Mouse (Mus musculus) frontal cortex, postnatal 14 days (tissue): ENCODE results near the gene Sgms1.
"Not testable (repeated sequence)": the region's sequence is repeated elsewhere in the genome, so short reads cannot be mapped to it uniquely, and the experiment has no call there.

ENCODE experiments used
- DNase-seq, 2 experiments: peaks; one replicate each; pipeline ENCODE4 v3.0.0; 2022; ENCODE audit warnings: low spot score in 2 of 2

Gene Sgms1

GRCm38 (mm10) chr19:32326156-32326555 lies 63.4 kb downstream of the Sgms1 start:
- no peak for DNase-seq

GRCm38 (mm10) chr19:32325100-32325768 lies 64.3 kb downstream of the Sgms1 start:
- no peak for DNase-seq

- DNase-seq = no peak
Measured at GRCm38 (mm10) chr19:32324550-32324949, 65.0 kb downstream of the Sgms1 start.

- DNase-seq = no peak
Measured at GRCm38 (mm10) chr19:32323070-32323469, 66.4 kb downstream of the Sgms1 start.

- DNase-seq = peak in 1 of 2 experiments; percentile 27
Measured at GRCm38 (mm10) chr19:32322429-32323035, 67.0 kb downstream of the Sgms1 start.

GRCm38 (mm10) chr19:32320366-32320666 lies 69.2 kb downstream of the Sgms1 start:
- DNase-seq = peak in 1 of 2 experiments; percentile 30

GRCm38 (mm10) chr19:32319531-32320365 lies 69.8 kb downstream of the Sgms1 start:
- no peak for DNase-seq

GRCm38 (mm10) chr19:32319057-32319456 lies 70.5 kb downstream of the Sgms1 start:
- DNase-seq = no peak

- not testable (repeated sequence) for DNase-seq
Measured at GRCm38 (mm10) chr19:32317347-32317746, 72.2 kb downstream of the Sgms1 start.

GRCm38 (mm10) chr19:32313304-32313703 lies 76.2 kb downstream of the Sgms1 start:
- no peak for DNase-seq

- DNase-seq = no peak
Measured at GRCm38 (mm10) chr19:32311762-32312161, 77.8 kb downstream of the Sgms1 start.

GRCm38 (mm10) chr19:32311063-32311462 lies 78.5 kb downstream of the Sgms1 start:
- DNase-seq = no peak

GRCm38 (mm10) chr19:32310483-32310882 lies 79.0 kb downstream of the Sgms1 start:
- DNase-seq = no peak

GRCm38 (mm10) chr19:32309346-32309745 lies 80.2 kb downstream of the Sgms1 start:
- no peak for DNase-seq

GRCm38 (mm10) chr19:32308311-32308710 lies 81.2 kb downstream of the Sgms1 start:
- DNase-seq = no peak

GRCm38 (mm10) chr19:32304898-32305297 lies 84.6 kb downstream of the Sgms1 start:
- no peak for DNase-seq

- no peak for DNase-seq
Measured at GRCm38 (mm10) chr19:32304008-32304873, 85.3 kb downstream of the Sgms1 start.

- no peak for DNase-seq
Measured at GRCm38 (mm10) chr19:32302835-32303381, 86.6 kb downstream of the Sgms1 start.

GRCm38 (mm10) chr19:32301568-32301967 lies 87.9 kb downstream of the Sgms1 start:
- DNase-seq = no peak

GRCm38 (mm10) chr19:32298221-32298620 lies 91.3 kb downstream of the Sgms1 start:
- DNase-seq = no peak

- no peak for DNase-seq
Measured at GRCm38 (mm10) chr19:32296863-32297262, 92.7 kb downstream of the Sgms1 start.

- no peak for DNase-seq
Measured at GRCm38 (mm10) chr19:32295581-32295980, 93.9 kb downstream of the Sgms1 start.
